Mouse (Mus musculus) cerebellum, adult 9-10 months (tissue): Measurements from ENCODE around the gene Rhobtb1.

Experiments used
- DNase-seq: peaks from one replicate; pipeline ENCODE4 v3.0.0; 2022

Gene Rhobtb1

DNA sequence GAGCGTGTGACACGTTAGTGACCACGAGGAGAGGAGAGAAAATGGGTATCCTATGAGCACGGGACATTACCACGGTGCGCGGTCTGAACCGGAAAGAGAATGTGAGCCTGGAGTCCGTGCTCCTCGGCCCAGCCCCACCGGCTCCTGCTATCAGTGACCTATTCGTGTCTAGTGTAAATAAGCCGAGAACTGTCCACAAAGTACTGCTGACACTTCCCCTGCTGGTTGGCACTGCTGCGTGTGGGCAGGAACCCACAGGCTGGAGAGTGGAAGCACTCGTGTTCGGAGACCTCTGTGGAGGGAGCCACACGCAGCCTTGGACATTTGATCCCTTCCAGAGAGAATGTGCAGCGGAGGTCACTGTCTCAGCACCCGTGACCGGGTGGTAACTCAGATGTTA is at the start of gene Rhobtb1:
TSS of gene Rhobtb1 (plus strand) at position 390 of the 400 bp plus-strand sequence.
- DNase-seq: no peak

DNA sequence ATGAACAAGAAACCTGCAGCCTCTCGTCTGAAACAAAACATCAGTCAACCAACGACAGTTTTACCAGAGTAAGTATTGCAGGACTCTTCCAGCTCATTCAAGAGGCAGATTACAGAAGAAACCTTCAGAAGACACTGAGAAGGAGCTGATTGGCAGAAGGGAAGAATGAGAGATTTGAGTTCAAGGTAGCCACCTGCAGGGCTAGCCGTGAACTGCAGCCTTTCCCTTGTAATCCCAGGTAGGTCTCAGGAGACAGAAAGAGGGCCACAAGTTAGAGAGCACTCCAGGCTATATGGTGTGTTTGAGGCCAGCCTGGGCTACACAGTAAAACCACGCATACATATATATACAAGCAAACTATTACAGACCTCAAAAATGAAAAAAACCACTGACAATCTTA is 49.2 kb upstream of the Rhobtb1 start:
- peak; percentile 7 for DNase-seq

DNA sequence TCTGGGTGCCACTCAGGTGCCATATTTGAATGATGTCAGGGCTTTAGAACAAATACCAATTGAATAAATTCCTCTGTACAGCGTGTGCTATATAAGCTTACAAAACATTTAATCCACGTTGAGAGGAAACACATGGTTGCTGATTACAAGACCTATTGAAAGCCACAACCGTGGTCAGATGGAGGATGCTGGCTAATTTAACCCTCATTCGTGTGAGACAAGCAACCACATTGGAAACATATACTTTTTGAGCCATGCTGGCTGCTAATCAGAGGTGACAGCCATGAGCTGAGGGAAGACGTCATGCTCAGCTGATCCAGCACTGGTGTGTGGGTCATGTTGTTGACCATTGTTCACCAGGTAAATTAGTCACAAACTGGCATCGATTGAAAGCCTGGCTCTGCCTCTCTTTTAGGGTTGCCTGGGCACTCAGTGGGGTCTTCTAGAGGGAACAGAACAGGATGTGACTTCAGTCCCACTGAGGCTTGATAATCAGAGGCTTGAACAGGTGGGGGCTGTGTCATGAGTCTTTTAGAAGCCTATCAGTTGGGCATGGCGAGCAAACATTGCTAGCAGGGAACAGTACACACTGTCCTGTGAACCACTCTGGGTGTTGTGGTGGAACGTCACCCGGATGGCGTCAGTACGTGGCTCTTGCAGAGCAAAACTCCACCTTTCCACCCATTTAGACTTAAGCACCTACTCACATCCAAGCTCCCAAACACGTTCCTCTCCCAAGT is 46.9 kb upstream of the Rhobtb1 start:
- DNase-seq: no peak

DNA sequence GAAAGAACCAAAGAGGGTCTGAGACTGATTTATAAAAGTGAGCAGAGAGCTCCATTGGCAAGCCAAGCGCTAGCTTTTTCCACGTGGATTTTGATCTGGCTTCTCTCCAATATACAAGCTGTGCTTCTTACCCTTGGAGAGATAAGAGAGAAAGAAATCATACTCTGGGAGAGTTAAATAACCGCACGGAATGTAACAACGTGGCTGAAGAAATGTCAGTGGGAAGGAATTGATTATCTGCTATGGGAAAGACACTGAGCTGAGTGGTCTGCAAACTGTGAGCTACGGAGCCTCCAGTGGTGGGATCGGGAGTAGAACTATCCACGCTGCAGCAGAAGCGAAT is 46.4 kb upstream of the Rhobtb1 start:
- no peak for DNase-seq

DNA sequence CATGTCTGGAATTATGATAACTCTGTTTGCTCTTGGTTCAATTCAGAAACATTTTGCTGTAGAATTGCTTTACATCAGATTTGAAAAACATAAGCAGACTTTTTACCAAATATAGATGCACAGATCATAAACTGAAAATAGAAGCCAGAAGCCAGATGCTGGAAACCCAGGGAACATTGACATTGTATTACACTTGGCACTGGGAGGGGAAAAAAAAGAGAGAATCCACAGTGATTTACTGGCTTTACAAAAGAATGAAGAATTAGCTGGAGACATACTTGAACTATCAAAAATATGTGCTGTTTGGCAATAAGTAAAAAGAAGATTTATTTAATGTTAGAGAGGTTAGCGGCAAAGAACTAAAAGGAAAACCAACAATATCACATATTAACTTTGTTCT is 44.4 kb upstream of the Rhobtb1 start:
- DNase-seq: no peak

DNA sequence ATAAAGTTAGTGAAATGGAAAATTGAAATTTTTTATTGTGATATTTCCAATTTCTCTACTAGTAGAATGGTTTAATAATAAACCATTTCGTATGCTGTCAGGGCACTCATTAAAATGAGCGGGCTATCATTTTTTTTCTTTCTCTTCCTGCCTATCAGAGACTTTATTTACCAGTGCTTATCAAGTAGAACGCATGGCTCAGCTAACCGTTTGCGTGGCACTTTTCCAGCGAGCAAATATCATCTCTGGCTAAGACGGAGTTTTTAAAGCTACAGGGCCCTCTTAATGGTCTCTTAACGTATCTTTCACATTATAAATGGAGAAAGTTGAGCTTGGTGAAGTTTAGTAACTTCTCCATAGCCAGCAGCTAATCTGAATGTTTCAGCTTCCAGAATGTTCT is 44.0 kb upstream of the Rhobtb1 start:
- no peak for DNase-seq

DNA sequence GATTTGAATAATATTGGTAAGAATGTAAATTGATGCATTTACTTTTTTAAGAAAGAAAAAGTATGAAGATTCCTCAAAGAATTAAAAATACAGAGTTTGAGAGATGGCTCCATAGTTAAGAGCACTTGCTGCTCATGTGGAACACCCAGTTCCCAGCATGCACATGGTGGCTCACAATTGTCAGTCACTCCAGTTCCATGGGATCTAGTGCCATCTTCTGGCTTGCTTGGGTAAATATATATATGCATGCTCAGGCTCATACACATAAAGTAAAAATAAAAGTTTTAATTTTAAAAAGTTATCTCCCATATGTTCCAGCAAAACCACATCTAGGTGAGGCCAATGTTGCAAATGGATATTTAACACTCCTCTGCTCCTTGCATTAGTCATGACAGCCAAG is 36.9 kb upstream of the Rhobtb1 start:
- no peak for DNase-seq

DNA sequence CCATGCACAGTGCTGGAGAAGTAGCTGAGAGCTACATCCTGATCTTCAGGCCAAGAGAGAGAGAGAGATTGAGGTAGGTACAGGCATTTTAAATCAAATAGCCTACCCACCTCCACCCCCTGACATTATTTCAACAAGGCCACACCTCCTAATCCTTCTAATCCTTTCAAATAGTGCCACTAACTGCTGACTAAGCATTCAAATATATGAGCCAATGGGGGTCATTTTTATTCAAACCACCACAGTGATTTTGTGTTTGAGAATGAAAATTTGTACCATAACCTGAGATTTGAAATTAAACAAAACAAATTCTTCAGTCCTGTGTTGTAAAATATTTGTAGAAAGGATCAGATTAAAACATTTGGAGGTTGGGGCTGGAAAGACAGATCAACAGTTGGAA is 33.2 kb upstream of the Rhobtb1 start:
- no peak for DNase-seq

DNA sequence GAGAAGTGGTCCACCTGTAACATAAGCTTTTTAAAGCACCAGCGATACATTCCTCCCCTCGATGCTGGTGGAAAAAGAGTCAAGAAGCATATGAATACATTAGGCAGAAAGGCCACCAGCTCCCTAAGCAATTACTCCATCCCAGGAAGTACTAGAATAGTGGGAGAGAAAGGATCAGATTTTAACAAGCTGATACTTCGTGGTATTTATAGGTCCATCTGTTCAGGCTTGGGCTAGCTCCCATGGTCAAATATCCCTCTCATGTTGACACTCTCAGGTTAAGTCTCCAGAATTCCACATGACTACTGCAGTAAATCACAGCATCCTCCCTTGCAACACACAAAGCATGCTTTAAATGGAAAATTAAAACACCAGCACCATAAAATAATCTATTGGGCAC is 32.3 kb upstream of the Rhobtb1 start:
- DNase-seq: no peak

DNA sequence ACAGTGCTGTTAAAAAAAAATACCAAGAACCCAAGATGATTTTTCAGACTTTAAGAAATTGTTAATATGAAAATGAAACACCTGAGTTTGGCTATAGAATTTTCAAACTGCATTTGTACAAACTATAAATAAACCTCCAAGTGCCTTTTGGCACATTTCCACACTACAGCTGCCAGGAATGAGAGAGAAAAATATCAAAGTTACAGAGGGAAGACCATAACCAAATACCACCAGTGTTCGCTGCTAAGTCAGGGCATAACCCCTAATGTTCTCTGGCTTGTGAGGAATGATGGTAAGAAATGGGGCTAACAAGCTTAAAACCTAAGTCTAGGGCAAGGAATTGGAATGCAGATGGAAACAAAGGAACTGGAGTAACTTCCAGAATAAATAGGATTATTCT is 31.8 kb upstream of the Rhobtb1 start:
- DNase-seq: no peak

DNA sequence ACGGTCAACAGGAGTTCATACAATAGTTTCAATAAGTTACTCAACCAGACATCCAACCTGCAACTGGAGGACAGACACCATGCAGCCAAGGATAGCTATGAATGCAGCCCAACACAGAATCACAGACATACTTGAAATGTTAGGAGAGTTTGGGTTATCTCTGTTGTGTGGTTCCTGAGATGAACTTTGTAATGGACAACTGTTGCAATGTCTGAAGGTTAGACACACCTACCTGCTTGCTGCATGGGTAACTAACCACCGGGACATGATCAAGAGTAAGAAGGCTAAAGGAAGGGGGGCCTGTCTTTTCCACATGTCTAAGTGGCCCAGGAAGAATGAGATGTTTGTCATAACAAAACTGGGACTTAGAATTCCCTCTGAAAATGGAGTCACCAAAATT is 24.7 kb upstream of the Rhobtb1 start:
- DNase-seq: no peak

DNA sequence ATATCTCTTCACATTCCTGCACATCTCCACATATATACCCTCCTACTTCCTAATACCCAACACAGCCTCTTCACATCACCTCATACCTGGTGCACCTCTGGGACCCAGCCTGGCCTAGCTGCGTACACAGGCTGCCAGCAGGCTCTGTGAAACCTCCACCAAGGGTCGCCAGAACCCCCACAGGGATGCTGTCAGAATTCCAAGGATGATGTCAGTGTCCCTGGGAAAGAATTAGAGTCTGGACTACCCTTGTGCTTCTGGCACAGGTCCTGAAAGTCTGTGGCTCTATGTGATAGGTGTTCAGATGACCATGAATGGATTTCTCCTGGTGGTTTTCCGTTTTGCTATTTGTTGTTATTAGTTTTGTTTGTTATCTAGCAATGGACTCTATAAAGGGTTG is 22.7 kb upstream of the Rhobtb1 start:
- no peak for DNase-seq

DNA sequence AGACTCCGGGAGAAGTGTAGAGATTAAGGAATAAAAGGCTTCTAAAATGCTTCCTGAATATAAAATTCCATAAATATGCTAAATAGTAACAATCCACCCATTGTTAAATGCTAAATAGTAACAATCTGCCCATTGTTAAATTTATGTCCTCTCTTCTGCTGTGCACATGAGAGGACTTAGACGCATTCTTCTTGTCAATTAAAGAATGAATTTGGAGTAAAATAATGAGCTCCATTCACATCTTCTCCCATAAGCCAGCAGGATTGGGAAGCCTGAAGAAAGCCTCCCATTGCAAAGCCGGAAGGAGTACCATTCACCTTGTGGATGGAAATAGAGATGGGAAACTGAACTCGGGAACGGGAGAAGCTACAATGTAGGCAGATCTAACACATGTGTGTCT is 20.6 kb upstream of the Rhobtb1 start:
- DNase-seq: no peak

DNA sequence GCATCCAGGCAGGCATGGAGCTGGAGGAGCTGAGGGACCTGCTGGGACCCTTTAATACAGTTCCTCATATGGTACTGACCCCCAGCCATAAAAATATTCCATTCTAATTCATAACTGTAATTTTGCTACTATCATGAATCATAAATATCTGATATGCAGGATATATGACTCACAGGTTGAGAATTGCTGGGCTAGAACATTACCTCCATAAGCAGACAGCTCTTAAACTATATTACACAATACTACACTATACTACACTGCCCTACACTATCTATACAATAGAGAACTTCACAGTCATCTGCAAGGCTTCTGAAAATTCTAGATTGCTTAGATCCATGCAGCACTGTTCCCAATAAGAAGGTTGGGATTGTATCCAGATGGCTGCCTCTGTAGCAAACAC is 16.9 kb upstream of the Rhobtb1 start:
- DNase-seq: no peak

DNA sequence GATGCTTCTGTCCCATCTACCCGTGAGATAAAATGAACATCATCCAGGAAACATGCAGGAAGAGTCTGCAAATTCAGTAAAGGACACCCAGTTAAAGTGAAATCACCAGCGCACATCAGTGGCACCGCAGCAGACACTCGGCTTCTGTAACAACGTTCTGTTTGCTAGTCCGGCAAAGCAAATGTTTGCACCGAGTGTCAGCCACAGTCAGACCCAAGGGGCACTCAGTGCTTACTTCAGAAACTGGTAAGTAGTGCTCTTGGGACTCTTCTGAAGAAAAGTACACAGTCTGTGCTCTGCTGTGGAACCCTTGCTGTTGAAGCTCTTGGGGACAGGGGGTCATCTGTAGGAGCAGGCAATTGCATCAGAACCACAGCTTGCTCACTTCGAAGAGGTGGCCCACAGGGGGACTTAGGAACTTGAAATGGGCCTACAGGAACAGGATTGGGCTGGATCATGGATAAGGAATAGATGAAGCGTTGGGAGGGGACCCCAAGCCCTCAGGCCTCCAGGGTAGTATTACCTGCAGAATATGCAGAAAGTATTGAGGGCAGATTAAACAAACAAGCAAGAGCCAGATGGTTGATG is 14.9 kb upstream of the Rhobtb1 start:
- no peak for DNase-seq

DNA sequence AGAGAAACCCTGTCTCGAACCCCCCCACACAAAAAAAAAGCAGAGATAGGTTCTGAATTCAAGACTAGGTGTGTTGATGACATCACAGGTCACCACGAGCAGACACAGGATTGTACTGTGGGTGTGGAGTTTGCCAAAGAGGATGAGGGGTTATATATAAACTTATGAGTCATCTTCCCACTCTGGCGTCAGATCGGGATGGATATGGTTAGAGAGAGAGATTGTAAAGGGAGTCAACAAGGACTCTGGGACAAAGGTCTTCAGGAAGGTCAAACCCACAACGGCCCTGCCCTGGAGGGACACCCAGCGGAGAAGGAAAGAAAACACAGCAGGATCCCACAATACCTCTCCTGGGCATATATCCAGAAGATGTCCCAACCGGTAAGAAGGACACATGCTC is 2.0 kb upstream of the Rhobtb1 start:
- no peak for DNase-seq

DNA sequence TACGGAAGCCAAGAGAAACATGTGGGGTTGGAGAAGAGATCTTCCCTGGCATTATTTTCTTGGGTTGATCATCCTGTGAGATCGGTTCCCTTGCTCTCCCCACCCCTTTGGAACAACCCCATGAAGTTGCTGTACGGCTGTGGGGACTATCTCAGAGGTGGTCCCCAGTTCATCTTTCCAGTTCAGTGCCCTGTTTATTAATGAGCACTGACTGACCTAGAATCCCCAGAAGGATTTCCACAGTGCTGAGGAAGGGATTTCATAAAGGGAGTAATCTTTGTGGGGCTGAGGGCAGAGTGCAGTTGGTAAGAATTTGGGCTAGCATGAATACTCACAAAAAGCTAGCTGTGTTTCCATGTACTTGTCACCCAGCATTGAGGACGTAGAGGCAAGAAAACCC is 1.7 kb downstream of the Rhobtb1 start:
- DNase-seq: no peak

DNA sequence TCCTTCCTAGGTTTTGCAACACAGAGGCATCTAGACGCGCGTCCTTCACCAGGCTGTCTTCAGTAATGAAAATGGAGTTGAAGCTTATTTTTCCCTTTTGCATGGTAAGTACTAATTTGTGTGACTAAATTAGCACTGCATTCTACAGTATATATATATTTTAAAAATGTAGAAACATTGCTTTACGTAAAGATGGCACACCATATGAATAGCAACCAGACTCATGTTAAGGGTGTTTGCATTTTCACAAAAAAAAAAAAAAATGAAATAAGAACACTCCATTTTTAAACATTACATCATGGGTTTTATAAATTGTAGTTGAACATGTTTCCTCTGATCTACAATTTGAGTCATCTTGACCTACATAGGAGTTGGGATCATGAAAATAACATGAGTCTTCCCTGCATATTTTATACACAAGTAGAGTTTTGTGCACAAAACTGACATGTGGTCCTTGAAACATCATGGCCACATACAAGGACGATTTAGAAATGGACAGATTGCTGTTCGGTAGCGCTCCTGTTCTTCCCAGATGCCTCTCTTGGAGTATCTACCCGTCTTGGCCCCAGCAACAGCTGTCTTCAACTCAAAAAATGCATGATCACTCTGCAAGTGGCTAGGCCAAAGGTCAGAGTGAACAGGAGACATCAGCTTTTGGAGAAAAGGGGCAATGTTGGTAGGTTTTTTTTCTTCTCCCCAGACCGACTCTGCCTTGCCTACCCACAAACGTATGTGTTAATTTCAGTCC is 4.4 kb downstream of the Rhobtb1 start:
- no peak for DNase-seq

DNA sequence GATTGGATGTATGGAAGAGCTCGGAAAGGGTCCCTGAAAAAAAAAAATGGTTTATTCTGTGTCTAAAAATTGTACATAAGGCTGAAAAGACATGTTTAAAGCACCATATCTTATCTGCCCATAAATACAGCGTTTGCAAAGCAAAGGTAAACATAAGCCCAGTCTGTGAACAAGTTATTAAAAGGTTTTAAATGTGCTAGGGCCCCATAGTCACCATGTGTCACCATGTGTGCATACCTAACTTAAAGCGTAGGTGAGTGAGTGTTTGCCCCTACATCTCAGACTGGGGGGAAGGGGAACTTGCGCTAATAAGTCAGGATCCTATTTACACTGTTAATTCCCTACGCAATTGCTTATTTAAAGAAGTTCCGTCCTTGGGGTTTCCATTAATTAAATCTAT is 5.2 kb downstream of the Rhobtb1 start:
- no peak for DNase-seq

DNA sequence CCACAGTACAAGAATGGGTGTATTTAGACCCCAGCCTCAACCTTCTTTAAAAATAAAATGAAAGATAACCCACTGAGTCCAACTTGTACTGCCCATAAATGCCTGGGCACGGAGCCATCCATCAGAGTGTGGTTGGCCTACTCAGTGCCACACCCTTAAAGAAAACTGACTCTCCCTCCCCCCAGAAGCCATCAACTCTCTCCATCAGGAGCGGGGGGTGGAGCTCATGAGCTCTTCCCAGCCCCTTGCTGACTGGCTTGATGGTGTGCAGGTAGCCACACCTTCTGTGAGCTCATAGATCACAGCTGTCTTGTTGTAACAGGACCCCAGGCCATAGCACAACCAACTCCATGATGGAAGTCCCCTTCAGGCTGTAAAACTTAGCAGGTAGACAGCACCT is 6.2 kb downstream of the Rhobtb1 start:
- no peak for DNase-seq

DNA sequence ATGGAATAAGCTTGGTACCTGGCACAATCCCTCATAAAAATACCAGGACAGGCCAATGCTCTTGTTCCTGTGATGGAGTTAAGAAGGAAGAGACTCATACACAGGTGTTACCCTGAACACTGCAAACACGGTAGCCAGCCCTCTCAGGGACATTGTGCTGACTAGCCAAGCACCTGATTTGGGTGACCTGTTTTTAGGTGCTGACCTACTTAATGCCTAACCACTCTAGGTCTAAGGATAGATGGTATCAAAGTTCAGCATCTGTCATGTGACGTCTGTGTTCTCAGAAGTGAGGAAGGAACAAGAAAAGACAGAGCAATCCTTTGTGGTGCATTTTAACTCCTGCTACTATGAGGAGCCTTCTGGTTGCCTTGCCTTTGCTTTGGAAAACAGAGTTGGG is 9.6 kb downstream of the Rhobtb1 start:
- DNase-seq: no peak

DNA sequence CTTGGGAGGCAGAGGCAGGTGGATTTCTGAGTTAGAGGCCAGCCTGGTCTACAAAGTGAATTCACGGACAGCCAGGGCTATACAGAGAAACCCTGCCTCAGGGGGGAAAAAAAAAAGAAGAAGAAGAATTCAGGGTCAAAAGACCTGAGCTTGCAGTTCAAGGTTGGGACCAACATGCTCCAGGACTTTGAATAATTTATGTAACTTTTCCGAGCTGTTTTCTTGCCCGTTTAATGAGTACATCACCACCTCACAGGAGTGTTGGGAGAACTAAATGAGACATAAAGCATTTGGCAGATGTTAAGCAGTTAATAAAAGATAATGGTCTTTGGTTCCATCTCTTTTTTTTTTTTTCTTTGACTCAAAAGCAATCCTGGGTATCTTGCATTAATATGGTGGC is 10.3 kb downstream of the Rhobtb1 start:
- no peak for DNase-seq

DNA sequence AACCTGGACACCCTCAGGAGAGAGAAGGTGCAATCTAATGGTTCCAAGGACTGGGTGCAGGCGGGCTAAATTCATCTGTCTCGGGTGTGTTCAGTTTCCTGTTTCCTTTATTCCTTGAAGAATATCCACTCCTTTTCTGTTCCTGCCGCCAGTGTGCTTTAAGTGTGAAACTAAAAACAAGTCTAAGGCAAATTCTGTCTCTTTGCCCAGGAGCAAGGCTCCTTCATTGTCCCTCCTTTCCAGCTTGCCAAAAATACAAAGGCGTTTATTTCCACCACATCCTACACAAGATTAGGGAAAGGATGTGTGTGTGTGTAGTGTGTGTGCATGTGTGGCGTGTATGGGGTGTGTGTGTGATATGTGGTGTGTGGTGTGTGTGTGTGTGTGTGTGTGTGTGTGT is 11.3 kb downstream of the Rhobtb1 start:
- DNase-seq: no peak

DNA sequence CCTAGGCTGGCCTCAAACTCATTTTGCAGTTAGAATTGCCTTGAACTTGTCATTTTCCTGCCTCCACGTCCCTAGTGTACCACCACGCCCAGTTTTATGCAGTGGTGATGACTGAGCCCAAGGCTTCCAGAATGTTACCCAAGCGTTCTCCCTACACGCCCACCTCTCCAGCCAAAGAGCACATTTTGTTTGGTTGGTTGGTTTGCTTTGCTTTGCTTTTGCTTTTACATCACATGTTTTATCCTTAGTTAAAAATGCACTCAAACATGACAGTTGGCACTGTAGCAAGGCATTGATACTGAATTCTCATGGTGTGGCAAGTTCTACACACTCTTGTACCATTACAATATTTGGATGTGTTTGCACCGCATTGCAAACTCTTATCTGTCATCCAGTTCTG is 12.0 kb downstream of the Rhobtb1 start:
- DNase-seq: no peak

DNA sequence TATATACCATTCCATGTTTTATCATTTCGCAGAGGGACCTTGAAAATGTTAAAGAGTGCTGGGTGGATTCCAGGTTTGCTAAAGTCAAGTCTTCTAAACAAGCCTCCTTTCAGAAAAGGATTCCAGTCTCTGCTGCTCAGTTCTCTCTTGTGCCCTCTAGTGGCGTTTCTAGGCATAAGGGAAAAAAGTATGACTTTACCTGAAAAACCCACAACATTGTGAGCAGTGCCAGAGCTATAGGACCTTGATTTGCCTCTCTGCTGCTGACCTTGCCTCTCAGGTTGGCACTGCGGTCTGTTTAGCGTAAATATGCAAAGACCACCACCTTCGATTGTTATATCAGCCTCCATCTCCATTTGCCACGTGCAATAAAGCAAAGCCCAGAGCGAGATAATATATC is 13.9 kb downstream of the Rhobtb1 start:
- DNase-seq: no peak
